Mouse (Mus musculus): ENCODE measurements around the gene Cacna1b. TPM values are rescaled to one million over a fixed set of nuclear protein-coding genes. Genes with fewer than 3 reads are reported as not detected.

Cacna1b gene
- polyA plus RNA-seq, 1 experiment, result 66.4 TPM

- TF ChIP-seq CTCF (IDR thresholded peaks at IDR 0.05; ENCODE audit: extremely low read depth, insufficient read depth, low read length), result no peak
- no peak for TF ChIP-seq POLR2A (IDR thresholded peaks at IDR 0.05; ENCODE audit: extremely low read depth, insufficient read depth, low read length)
- Histone ChIP-seq H3K4me3 (ENCODE audit: insufficient read depth, low read length) (no peak overlapping the region), H3K27ac (ENCODE audit: insufficient read depth, low read length) (no peak overlapping the region), H3K4me1 (ENCODE audit: control insufficient read depth, insufficient read depth, low read length) (no peaks in the 10 kb centered on the region)
These were observed 13.1 kb upstream of the Cacna1b start for GRCm38 (mm10) chr2:24775951-24776587.

DNA sequence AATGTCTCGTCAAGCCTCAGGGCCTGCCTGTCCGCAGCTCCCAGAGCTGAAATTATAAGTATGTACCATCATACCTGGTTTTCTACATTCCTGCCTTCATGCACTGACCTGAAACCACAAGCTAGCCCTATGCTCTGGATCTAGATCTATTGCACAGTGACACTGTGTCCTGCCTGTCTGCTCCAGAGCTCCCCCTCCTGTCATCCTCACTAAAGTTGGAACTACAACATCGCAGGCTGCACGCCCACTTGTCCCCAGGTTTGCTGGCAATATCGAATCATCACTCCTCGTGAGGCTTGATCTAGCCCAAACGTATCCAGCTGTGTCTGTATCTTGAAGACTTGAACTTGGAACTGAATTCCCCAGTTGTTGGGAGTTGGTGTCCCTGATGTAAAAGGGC is 11.9 kb upstream of the Cacna1b start:
- Histone ChIP-seq H3K27ac (ENCODE audit: insufficient read depth, low read length) (no peak overlapping the region), H3K4me3 (ENCODE audit: insufficient read depth, low read length) (no peak overlapping the region), H3K4me1 (ENCODE audit: control insufficient read depth, insufficient read depth, low read length) (no peaks in the 10 kb centered on the region)
- no peak for TF ChIP-seq POLR2A (IDR thresholded peaks at IDR 0.05; ENCODE audit: extremely low read depth, insufficient read depth, low read length)
- peak; percentile 52 for TF ChIP-seq CTCF (IDR thresholded peaks at IDR 0.05; ENCODE audit: extremely low read depth, insufficient read depth, low read length)

DNA sequence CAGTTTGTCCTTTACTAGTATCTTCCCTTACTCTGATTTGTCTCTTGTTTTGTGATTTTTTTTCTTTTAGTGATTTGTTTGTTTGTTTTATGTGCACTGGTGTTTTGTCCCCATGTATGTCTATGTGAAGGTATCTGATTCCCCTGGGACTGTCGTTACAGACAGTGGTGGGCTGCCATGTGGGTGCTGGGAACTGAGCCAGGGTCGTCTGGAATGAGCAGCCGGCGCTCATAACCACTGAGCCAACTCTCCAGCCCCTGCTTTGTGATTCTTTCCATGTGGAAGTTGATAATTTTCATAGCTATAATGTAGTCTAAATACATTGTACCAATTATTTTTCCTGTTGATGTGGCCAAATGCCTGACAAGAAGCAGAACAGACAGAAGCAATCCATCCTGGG is 7.9 kb upstream of the Cacna1b start:
- no peak for TF ChIP-seq POLR2A (IDR thresholded peaks at IDR 0.05; ENCODE audit: extremely low read depth, insufficient read depth, low read length)
- TF ChIP-seq CTCF (IDR thresholded peaks at IDR 0.05; ENCODE audit: extremely low read depth, insufficient read depth, low read length), result no peak
- no peak overlapping the region for H3K4me3 ChIP-seq (ENCODE audit: insufficient read depth, low read length)
- H3K4me1 ChIP-seq (ENCODE audit: control insufficient read depth, insufficient read depth, low read length), result no peaks in the 10 kb centered on the region
- H3K27ac ChIP-seq (ENCODE audit: insufficient read depth, low read length), result no peak overlapping the region

- Histone ChIP-seq H3K4me1 (ENCODE audit: control insufficient read depth, insufficient read depth, low read length) (peaks cover 2% of the 10 kb centered on the region; the same call in 1 of the 2 replicates), H3K27ac (ENCODE audit: insufficient read depth, low read length) (peak overlapping the region; percentile 3; the same call in 1 of the 2 replicates), H3K4me3 (ENCODE audit: insufficient read depth, low read length) (peak overlapping the region; percentile 68)
- TF ChIP-seq POLR2A (IDR thresholded peaks at IDR 0.05; ENCODE audit: extremely low read depth, insufficient read depth, low read length), result 0 out of 2 replicates have a peak, but pooled peaks have one; percentile 10
- no peak for TF ChIP-seq CTCF (IDR thresholded peaks at IDR 0.05; ENCODE audit: extremely low read depth, insufficient read depth, low read length)
These were observed 449 bp downstream of the Cacna1b start for GRCm38 (mm10) chr2:24762446-24762960.

GRCm38 (mm10) chr2:24761923-24762445 is 968 bp downstream of the Cacna1b start:
- TF ChIP-seq CTCF (IDR thresholded peaks at IDR 0.05; ENCODE audit: extremely low read depth, insufficient read depth, low read length), result no peak
- TF ChIP-seq POLR2A (IDR thresholded peaks at IDR 0.05; ENCODE audit: extremely low read depth, insufficient read depth, low read length), result peak; percentile 51; the same call in 1 of the 2 replicates
- Histone ChIP-seq H3K27ac (ENCODE audit: insufficient read depth, low read length) (peak overlapping the region; percentile 3; the same call in 1 of the 2 replicates), H3K4me1 (ENCODE audit: control insufficient read depth, insufficient read depth, low read length) (peaks cover 2% of the 10 kb centered on the region; the same call in 1 of the 2 replicates), H3K4me3 (ENCODE audit: insufficient read depth, low read length) (peak overlapping the region; percentile 68)

GRCm38 (mm10) chr2:24755276-24755675 is 7.7 kb downstream of the Cacna1b start:
- TF ChIP-seq POLR2A (IDR thresholded peaks at IDR 0.05; ENCODE audit: extremely low read depth, insufficient read depth, low read length), result no peak
- peak; percentile 70 for TF ChIP-seq CTCF (IDR thresholded peaks at IDR 0.05; ENCODE audit: extremely low read depth, insufficient read depth, low read length)
- no peak overlapping the region for H3K27ac ChIP-seq (ENCODE audit: insufficient read depth, low read length)
- H3K4me1 ChIP-seq (ENCODE audit: control insufficient read depth, insufficient read depth, low read length), result peaks cover 7% of the 10 kb centered on the region
- H3K4me3 ChIP-seq (ENCODE audit: insufficient read depth, low read length), result no peak overlapping the region

DNA sequence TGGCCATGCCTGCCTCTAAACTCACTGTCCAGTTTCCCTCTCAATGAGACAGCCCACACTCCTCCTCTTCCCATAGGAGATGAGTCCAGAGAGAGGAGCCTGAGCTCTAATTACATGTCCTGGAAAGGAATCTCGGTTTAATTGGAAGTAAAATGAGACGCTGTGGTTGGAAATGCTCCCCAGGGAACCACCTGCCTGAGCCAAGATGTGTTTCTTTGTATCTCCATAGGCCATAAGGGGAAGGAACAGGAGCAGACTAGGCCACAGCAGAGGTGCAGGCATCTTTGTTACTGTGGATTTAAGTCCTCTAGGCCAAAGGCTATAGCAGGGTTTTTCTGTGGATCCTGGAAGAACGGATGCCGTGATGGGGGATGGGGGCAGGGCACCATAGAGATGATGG is 10.4 kb downstream of the Cacna1b start:
- no peak overlapping the region for H3K4me3 ChIP-seq (ENCODE audit: insufficient read depth, low read length)
- H3K4me1 ChIP-seq (ENCODE audit: control insufficient read depth, insufficient read depth, low read length), result peaks cover 6% of the 10 kb centered on the region
- no peak overlapping the region for H3K27ac ChIP-seq (ENCODE audit: insufficient read depth, low read length)
- no peak for TF ChIP-seq CTCF (IDR thresholded peaks at IDR 0.05; ENCODE audit: extremely low read depth, insufficient read depth, low read length)
- no peak for TF ChIP-seq POLR2A (IDR thresholded peaks at IDR 0.05; ENCODE audit: extremely low read depth, insufficient read depth, low read length)

GRCm38 (mm10) chr2:24750051-24750450 is 12.9 kb downstream of the Cacna1b start:
- H3K4me3 ChIP-seq (ENCODE audit: insufficient read depth, low read length), result no peak overlapping the region
- no peak for TF ChIP-seq CTCF (IDR thresholded peaks at IDR 0.05; ENCODE audit: extremely low read depth, insufficient read depth, low read length)
- no peak for TF ChIP-seq POLR2A (IDR thresholded peaks at IDR 0.05; ENCODE audit: extremely low read depth, insufficient read depth, low read length)

GRCm38 (mm10) chr2:24747878-24748277 is 15.1 kb downstream of the Cacna1b start:
- Histone ChIP-seq H3K27ac (ENCODE audit: insufficient read depth, low read length) (no peak overlapping the region), H3K4me3 (ENCODE audit: insufficient read depth, low read length) (no peak overlapping the region), H3K4me1 (ENCODE audit: control insufficient read depth, insufficient read depth, low read length) (peaks cover 9% of the 10 kb centered on the region)
- no peak for TF ChIP-seq POLR2A (IDR thresholded peaks at IDR 0.05; ENCODE audit: extremely low read depth, insufficient read depth, low read length)
- TF ChIP-seq CTCF (IDR thresholded peaks at IDR 0.05; ENCODE audit: extremely low read depth, insufficient read depth, low read length), result no peak

More at GRCm38 (mm10) chr2:24750051-24750450, 12.9 kb downstream of the Cacna1b start:
- Histone ChIP-seq H3K27ac (ENCODE audit: insufficient read depth, low read length) (no peak overlapping the region), H3K4me1 (ENCODE audit: control insufficient read depth, insufficient read depth, low read length) (peaks cover 4% of the 10 kb centered on the region)

DNA sequence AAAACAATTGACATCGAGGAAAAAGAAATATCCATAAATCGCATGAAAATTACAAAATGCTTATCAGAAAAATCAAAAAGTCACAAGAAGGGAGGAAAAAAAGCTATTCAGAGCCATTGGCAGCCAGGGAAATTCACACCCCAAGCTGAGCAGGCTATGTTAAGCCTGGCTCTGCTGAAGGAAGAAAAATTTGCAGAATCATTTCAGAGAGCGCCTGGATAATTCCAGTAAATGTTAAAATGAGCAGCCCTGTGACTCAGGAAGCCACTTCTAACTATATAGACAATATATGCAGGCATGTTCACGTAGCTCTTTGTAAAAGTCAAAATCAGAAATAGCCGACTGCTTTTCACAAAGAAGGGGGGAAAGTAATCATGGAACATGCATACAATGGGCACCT is 23.3 kb downstream of the Cacna1b start:
- H3K4me3 ChIP-seq (ENCODE audit: insufficient read depth, low read length), result no peak overlapping the region
- no peak overlapping the region for H3K27ac ChIP-seq (ENCODE audit: insufficient read depth, low read length)
- no peak for TF ChIP-seq CTCF (IDR thresholded peaks at IDR 0.05; ENCODE audit: extremely low read depth, insufficient read depth, low read length)
- TF ChIP-seq POLR2A (IDR thresholded peaks at IDR 0.05; ENCODE audit: extremely low read depth, insufficient read depth, low read length), result no peak
- H3K4me1 ChIP-seq (ENCODE audit: control insufficient read depth, insufficient read depth, low read length), result peaks cover 11% of the 10 kb centered on the region
